Mouse (Mus musculus) hindbrain, embryonic 11.5 days (tissue): ENCODE measurements at regions not wholly inside any gene's neighbourhood (a gene's known extent, or its start where the extent isn't known, plus 50 kb on each side); places are given as distances from the start of the nearest gene placed in this dataset.

Source experiments
- ATAC-seq: fragments of 200-750 bp; cut with Nextera tagmentation; 2 replicates; pipeline ENCODE4 v1.8.0; 2017; ENCODE audit warnings: mild to moderate bottlenecking, moderate TSS enrichment, moderate library complexity; ENCODE audit not compliant: low FRiP score
- DNase-seq: peaks from one replicate; pipeline ENCODE4 v3.0.0-alpha.2; 2015; ENCODE audit warnings: low spot score
- H3K27ac ChIP-seq: fragments of 300-500 bp; sonication (generic); 2 replicates; pipeline ENCODE4 v1.5.1; 2014; ENCODE audit warnings: mild to moderate bottlenecking, low read depth, low read length
- H3K27me3 ChIP-seq: fragments of 300-500 bp; sonication (generic); 2 replicates; pipeline ENCODE4 v1.6.1; 2014; ENCODE audit warnings: mild to moderate bottlenecking, low read length, moderate library complexity, mixed read lengths; ENCODE audit not compliant: control insufficient read depth, insufficient read depth
- H3K36me3 ChIP-seq: fragments of 300-500 bp; sonication (generic); 2 replicates; pipeline ENCODE4 v1.6.1; 2014; ENCODE audit warnings: mild to moderate bottlenecking, low read length, moderate library complexity, mixed read lengths; ENCODE audit not compliant: control insufficient read depth, insufficient read depth
- H3K4me1 ChIP-seq: fragments of 300-500 bp; sonication (generic); replicated peaks from 2 replicates; pipeline ENCODE4 v1.6.1; 2014; ENCODE audit warnings: low read length, mixed read lengths; ENCODE audit not compliant: control insufficient read depth, insufficient read depth
- H3K4me2 ChIP-seq: fragments of 300-500 bp; sonication (generic); replicated peaks from 2 replicates; pipeline ENCODE4 v1.6.1; 2014; ENCODE audit warnings: mild to moderate bottlenecking, low read depth, low read length
- H3K4me3 ChIP-seq: fragments of 300-500 bp; sonication (generic); 2 replicates; pipeline ENCODE4 v1.5.1; 2014; ENCODE audit warnings: low read depth, low read length
- H3K9ac ChIP-seq: fragments of 300-500 bp; sonication (generic); 2 replicates; pipeline ENCODE4 v1.6.1; 2014; ENCODE audit warnings: low read depth, low read length
- H3K9me3 ChIP-seq: fragments of 300-500 bp; sonication (generic); 2 replicates; pipeline ENCODE4 v1.6.1; 2016; ENCODE audit warnings: low read length; ENCODE audit not compliant: control insufficient read depth
- WGBS: fragments of 180-500 bp; shearing (Covaris S2); extraction: QIAGEN DNeasy Blood & Tissue Kit; methylation state at CpG from one replicate; pipeline ENCODE4 v1.1.7; 2014; 5-methylcytosine and 5-hydroxymethylcytosine counted together

DNA sequence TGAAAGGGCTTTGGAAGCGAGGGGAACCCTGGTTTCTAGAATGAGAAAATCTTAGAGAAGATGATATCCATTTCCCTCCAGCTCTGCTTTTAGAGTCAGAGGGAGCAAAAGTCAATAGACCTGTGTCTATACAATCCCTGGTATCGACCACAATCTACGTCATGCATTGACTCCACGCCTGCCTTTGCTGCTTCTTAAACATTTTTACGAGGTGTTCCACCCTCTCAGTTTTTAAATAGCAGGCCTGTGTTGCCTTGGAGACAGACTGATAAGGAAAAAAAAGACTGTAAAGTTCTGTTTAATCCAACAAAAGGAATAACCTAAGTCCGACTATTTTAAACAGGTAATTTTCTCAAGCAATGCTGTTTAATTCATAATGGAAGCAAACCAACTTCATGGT lies 408.0 kb downstream of the Plk2 start:
- Histone ChIP-seq H3K9ac (no peak overlapping the region), H3K4me2 (no peak overlapping the region), H3K27ac (no peak overlapping the region), H3K4me3 (no peak overlapping the region), H3K36me3 (no peaks in the 10 kb centered on the region), H3K9me3 (no peaks in the 10 kb centered on the region), H3K4me1 (no peaks in the 10 kb centered on the region), H3K27me3 (no peaks in the 10 kb centered on the region)
- no peak for DNase-seq
- no peak for ATAC-seq
- 89% methylated on average over 6 of the region's 6 CpGs for WGBS

GRCm38 (mm10) chr13:110812401-110812800 lies 417.6 kb downstream of the Plk2 start:
- Histone ChIP-seq H3K4me2 (no peak overlapping the region), H3K27me3 (no peaks in the 10 kb centered on the region), H3K27ac (no peak overlapping the region), H3K36me3 (no peaks in the 10 kb centered on the region), H3K9ac (no peak overlapping the region), H3K4me3 (no peak overlapping the region), H3K9me3 (no peaks in the 10 kb centered on the region), H3K4me1 (no peaks in the 10 kb centered on the region)
- no peak for DNase-seq
- WGBS: 73% methylated on average over 6 of the region's 6 CpGs
- no peak for ATAC-seq

DNA sequence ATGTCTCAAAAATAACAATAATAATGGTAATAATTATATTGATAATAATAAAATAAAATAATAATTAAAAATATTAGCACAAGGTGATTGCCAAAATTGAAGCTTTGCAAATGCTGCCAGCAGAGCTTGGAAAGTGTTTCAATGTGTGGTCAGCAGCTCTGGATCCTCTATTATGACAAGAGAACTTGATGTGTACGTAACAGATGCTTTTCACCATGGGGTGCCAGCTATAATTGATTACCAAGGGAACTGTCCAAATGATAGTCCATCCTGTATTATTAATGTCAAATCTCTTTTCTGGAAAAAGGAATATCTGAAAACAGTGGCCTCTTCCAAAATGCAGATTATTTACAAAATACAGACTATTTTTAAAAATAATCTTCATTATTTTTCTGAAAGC lies 419.2 kb downstream of the Plk2 start:
- Histone ChIP-seq H3K4me3 (no peak overlapping the region), H3K9ac (no peak overlapping the region), H3K36me3 (no peaks in the 10 kb centered on the region), H3K4me2 (no peak overlapping the region), H3K27me3 (no peaks in the 10 kb centered on the region), H3K9me3 (no peaks in the 10 kb centered on the region), H3K27ac (no peak overlapping the region), H3K4me1 (no peaks in the 10 kb centered on the region)
- ATAC-seq (no peak), DNase-seq (no peak)
- WGBS: 68% methylated on average over 1 of the region's 1 CpGs

DNA sequence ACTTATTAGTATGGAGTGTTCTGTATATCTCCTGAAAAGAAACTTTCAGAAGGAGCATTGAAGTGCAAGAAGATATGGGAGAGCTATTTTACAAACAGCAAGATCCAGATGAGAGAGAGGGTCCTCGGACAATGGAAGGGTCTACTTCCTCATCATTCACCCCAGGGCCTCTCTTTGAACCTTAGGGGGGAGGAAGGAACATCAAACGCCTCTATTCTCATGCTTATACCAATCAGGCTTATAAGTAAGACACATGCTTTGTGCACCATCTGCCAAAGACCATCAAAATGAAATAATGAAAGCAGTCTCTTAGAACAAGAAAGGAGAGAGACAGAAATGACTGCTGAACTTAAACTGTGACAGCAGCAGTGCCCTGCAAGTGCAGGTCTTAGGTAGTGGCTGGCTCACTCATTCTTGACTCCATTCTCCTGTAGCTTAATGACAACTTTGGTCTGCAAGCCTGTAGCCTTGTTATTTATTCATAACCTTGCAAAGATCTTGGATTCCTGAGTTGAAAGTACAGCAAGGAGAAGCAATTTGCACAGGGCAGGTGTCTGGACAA lies 424.5 kb downstream of the Plk2 start:
- Histone ChIP-seq H3K4me3 (no peak overlapping the region), H3K4me2 (no peak overlapping the region), H3K27me3 (no peaks in the 10 kb centered on the region), H3K9me3 (no peaks in the 10 kb centered on the region), H3K36me3 (no peaks in the 10 kb centered on the region), H3K9ac (no peak overlapping the region), H3K4me1 (no peaks in the 10 kb centered on the region), H3K27ac (no peak overlapping the region)
- ATAC-seq (no peak), DNase-seq (no peak)
- 23% methylated on average over 2 of the region's 2 CpGs for WGBS

GRCm38 (mm10) chr13:110824878-110825277 lies 429.9 kb upstream of the Actbl2 start:
- Histone ChIP-seq H3K9me3 (no peaks in the 10 kb centered on the region), H3K36me3 (no peaks in the 10 kb centered on the region), H3K4me3 (no peak overlapping the region), H3K9ac (no peak overlapping the region), H3K27me3 (no peaks in the 10 kb centered on the region), H3K4me2 (no peak overlapping the region), H3K27ac (no peak overlapping the region), H3K4me1 (no peaks in the 10 kb centered on the region)
- ATAC-seq: no peak
- DNase-seq: no peak
- WGBS: 93% methylated on average over 9 of the region's 9 CpGs

DNA sequence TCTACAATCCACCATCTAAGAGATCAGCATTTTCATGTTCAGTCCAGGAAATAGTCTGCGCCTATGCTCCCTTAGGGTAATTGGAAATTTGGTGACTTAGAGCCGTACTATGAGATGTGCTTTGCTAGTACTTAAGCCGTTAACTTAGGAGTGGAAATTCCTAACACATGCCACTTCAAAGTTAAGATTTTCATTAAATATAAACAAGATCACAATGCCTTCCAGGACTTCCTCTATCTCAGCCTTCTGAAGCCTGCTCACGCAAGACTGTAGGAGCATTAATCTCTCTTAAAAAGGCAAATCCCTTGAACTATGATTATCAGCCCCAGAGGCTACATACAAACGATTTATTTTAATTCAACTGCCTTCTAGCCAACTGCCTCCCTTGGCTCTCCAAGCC lies 422.4 kb upstream of the Actbl2 start:
- Histone ChIP-seq H3K4me3 (no peak overlapping the region), H3K4me1 (no peaks in the 10 kb centered on the region), H3K9me3 (no peaks in the 10 kb centered on the region), H3K36me3 (no peaks in the 10 kb centered on the region), H3K4me2 (no peak overlapping the region), H3K9ac (no peak overlapping the region), H3K27ac (no peak overlapping the region), H3K27me3 (no peaks in the 10 kb centered on the region)
- ATAC-seq (no peak), DNase-seq (no peak)
- 84% methylated on average over 5 of the region's 5 CpGs for WGBS

GRCm38 (mm10) chr13:110836936-110837335 lies 417.9 kb upstream of the Actbl2 start:
- H3K9me3 ChIP-seq: no peaks in the 10 kb centered on the region
- no peak overlapping the region for H3K4me3 ChIP-seq
- 51% methylated on average over 7 of the region's 7 CpGs for WGBS
- DNase-seq (peak; percentile 6), ATAC-seq (no peak)
- no peaks in the 10 kb centered on the region for H3K27me3 ChIP-seq
- H3K4me1 ChIP-seq: no peaks in the 10 kb centered on the region
- H3K9ac ChIP-seq: no peak overlapping the region
- no peak overlapping the region for H3K27ac ChIP-seq
- no peak overlapping the region for H3K4me2 ChIP-seq
- no peaks in the 10 kb centered on the region for H3K36me3 ChIP-seq

DNA sequence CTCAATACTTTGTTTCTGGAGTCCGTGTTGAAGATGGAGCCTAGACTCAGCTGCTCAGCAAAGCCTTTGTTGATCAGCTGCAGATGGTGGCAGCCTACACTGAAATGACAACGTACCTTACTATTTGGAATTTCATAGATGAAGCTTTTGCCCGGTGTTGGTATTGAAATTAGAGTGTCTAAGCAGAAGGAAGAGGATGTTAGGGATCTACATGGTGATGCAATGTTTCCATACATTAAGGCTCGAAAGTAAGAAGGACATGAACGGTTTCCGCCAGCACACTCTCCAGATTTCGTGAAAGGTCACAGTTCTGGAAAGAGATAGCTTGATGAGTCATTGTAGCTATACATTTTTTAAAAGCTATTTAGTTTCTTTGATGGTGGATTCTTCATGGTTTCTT lies 412.9 kb upstream of the Actbl2 start:
- ATAC-seq (no peak), DNase-seq (no peak)
- H3K27ac ChIP-seq: no peak overlapping the region
- H3K4me1 ChIP-seq: no peaks in the 10 kb centered on the region
- H3K9me3 ChIP-seq: no peaks in the 10 kb centered on the region
- no peak overlapping the region for H3K9ac ChIP-seq
- H3K27me3 ChIP-seq: no peaks in the 10 kb centered on the region
- H3K4me3 ChIP-seq: no peak overlapping the region
- WGBS: 95% methylated on average over 7 of the region's 7 CpGs
- H3K4me2 ChIP-seq: no peak overlapping the region
- H3K36me3 ChIP-seq: no peaks in the 10 kb centered on the region

- no peaks in the 10 kb centered on the region for H3K36me3 ChIP-seq
- no peak overlapping the region for H3K9ac ChIP-seq
- WGBS: 95% methylated on average over 2 of the region's 2 CpGs
- H3K4me1 ChIP-seq: no peaks in the 10 kb centered on the region
- no peak overlapping the region for H3K4me2 ChIP-seq
- no peak for ATAC-seq
- H3K27me3 ChIP-seq: no peaks in the 10 kb centered on the region
- no peak for DNase-seq
- no peak overlapping the region for H3K4me3 ChIP-seq
- no peak overlapping the region for H3K27ac ChIP-seq
- no peaks in the 10 kb centered on the region for H3K9me3 ChIP-seq
Observed at GRCm38 (mm10) chr13:110845695-110846094, 409.1 kb upstream of the Actbl2 start.
